Mouse (Mus musculus): ENCODE results near the gene Gm45062. TPM values are rescaled to one million over a fixed set of nuclear protein-coding genes. Genes with fewer than 3 reads are reported as not detected.

Gene Gm45062
- polyA plus RNA-seq, 1 experiment, result not detected

- no peak for DNase-seq (ENCODE audit: low read depth in 1 of 2, low spot score in 2 of 2)
- WGBS, result 95% methylated on average over 10 of the region's 10 CpGs
Observed at GRCm38 (mm10) chr6:8644703-8645102, 385.5 kb downstream of the Gm45062 start.

GRCm38 (mm10) chr6:8645708-8646107 lies 386.5 kb downstream of the Gm45062 start:
- WGBS, result 77% methylated on average over 2 of the region's 2 CpGs
- H3K4me3 ChIP-seq (ENCODE audit: extremely low read depth, insufficient read depth, insufficient read length), result no peak overlapping the region
- peaks cover 12% of the 10 kb centered on the region; the same call in 1 of the 2 replicates for H3K4me1 ChIP-seq (ENCODE audit: control insufficient read depth, insufficient read depth, insufficient read length)
- H3K27me3 ChIP-seq (ENCODE audit: control insufficient read depth, insufficient read depth, low read length), result no peaks in the 10 kb centered on the region
- H3K36me3 ChIP-seq (ENCODE audit: control insufficient read depth, insufficient read depth, low read length), result no peaks in the 10 kb centered on the region
- TF ChIP-seq POLR2A (IDR thresholded peaks at IDR 0.05; ENCODE audit: low read depth, low read length) (no peak), CTCF (IDR thresholded peaks at IDR 0.05; ENCODE audit: extremely low read depth, insufficient read depth, insufficient read length, insufficient replicate concordance) (no peak)
- H3K27ac ChIP-seq (ENCODE audit: insufficient read depth, low read length), result no peak overlapping the region
- DNase-seq (ENCODE audit: low read depth in 1 of 2, low spot score in 2 of 2), result no peak

More at GRCm38 (mm10) chr6:8644703-8645102, 385.5 kb downstream of the Gm45062 start:
- Histone ChIP-seq H3K4me3 (ENCODE audit: extremely low read depth, insufficient read depth, insufficient read length) (no peak overlapping the region), H3K27ac (ENCODE audit: insufficient read depth, low read length) (no peak overlapping the region), H3K36me3 (ENCODE audit: control insufficient read depth, insufficient read depth, low read length) (no peaks in the 10 kb centered on the region), H3K27me3 (ENCODE audit: control insufficient read depth, insufficient read depth, low read length) (no peaks in the 10 kb centered on the region), H3K4me1 (ENCODE audit: control insufficient read depth, insufficient read depth, insufficient read length) (peaks cover 13% of the 10 kb centered on the region; the same call in 1 of the 2 replicates)
- TF ChIP-seq CTCF (IDR thresholded peaks at IDR 0.05; ENCODE audit: extremely low read depth, insufficient read depth, insufficient read length, insufficient replicate concordance) (no peak), POLR2A (IDR thresholded peaks at IDR 0.05; ENCODE audit: low read depth, low read length) (no peak)

Other genes starting within 250 kb of the Gm45062 start
- gene Col28a1, start 66.8 kb upstream of the Gm45062 start, polyA plus RNA-seq (2012; rRNA removed), result 0.09 and 0.12 TPM in 2 replicates
- 1.6 and 1.9 TPM in 2 replicates for gene Mios, start 50.2 kb upstream of the Gm45062 start, polyA plus RNA-seq (2012; rRNA removed)
- gene Rpa3, start 277 bp upstream of the Gm45062 start, polyA plus RNA-seq (2012; rRNA removed), result 1.1 and 2.0 TPM in 2 replicates
- gene Umad1, start 162 bp upstream of the Gm45062 start, polyA plus RNA-seq (2012; rRNA removed), result 6.8 and 8.5 TPM in 2 replicates

All from spleen, adult 2 months (tissue).